Mouse (Mus musculus) E14TG2a.4 (cell line): ENCODE data around the gene Tmem262.
A peak's percentile ranks its signal among the peaks of the same experiment; 100 is the strongest.

Experiments used
- H3K27me3 ChIP-seq: 2 replicates; pipeline ENCODE4 v1.6.1; 2014; ENCODE audit warnings: low read length, control low read depth; ENCODE audit not compliant: insufficient read depth
- H3K36me3 ChIP-seq: 2 replicates; pipeline ENCODE4 v1.6.1; 2014; ENCODE audit warnings: low read length, control low read depth; ENCODE audit not compliant: insufficient read depth
- H3K4me1 ChIP-seq: replicated peaks from 2 replicates; pipeline ENCODE4 v1.6.1; 2014; ENCODE audit warnings: low read depth, low read length, control low read depth
- H3K4me3 ChIP-seq: replicated peaks from 2 replicates; pipeline ENCODE4 v1.5.1; 2014; ENCODE audit warnings: mild to moderate bottlenecking, low read length
- H3K9me3 ChIP-seq: 2 replicates; pipeline ENCODE4 v1.6.1; 2014; ENCODE audit warnings: low read length, control low read depth
- CTCF ChIP-seq: conservative IDR thresholded peaks from 2 replicates; pipeline ENCODE4 v1.5.1; 2014; ENCODE audit warnings: low read length
- NANOG ChIP-seq: IDR thresholded peaks from 2 replicates; pipeline ENCODE4 v1.6.1; 2014; ENCODE audit warnings: borderline replicate concordance, low read length, mixed read lengths
- POU5F1 ChIP-seq: IDR thresholded peaks from 2 replicates; pipeline ENCODE4 v1.6.1; 2014; ENCODE audit warnings: low read length, borderline replicate concordance

Tmem262 gene

GRCm38 (mm10) chr19:6057313-6058096 lies 22.3 kb upstream of the Tmem262 start, which contains the start of the genes Mrpl49 and Fau:
Mrpl49 (minus strand) TSS chr19:6057785.
Fau (plus strand) TSS chr19:6057844.
- no peaks in the 10 kb centered on the region for H3K9me3 ChIP-seq
- H3K4me1 ChIP-seq = peaks cover 65% of the 10 kb centered on the region
- peaks cover 2% of the 10 kb centered on the region; the same call in 1 of the 2 replicates for H3K27me3 ChIP-seq
- H3K36me3 ChIP-seq = peaks cover 72% of the 10 kb centered on the region
- TF ChIP-seq POU5F1 = no peak
- TF ChIP-seq CTCF = no peak
- peak within 1 kb of the TSS; percentile 100 for H3K4me3 ChIP-seq

- peaks cover 65% of the 10 kb centered on the region for H3K4me1 ChIP-seq
- H3K36me3 ChIP-seq = peaks cover 72% of the 10 kb centered on the region
- no peaks in the 10 kb centered on the region for H3K9me3 ChIP-seq
- peaks cover 2% of the 10 kb centered on the region; the same call in 1 of the 2 replicates for H3K27me3 ChIP-seq
- H3K4me3 ChIP-seq = peak overlapping the region; percentile 100
- TF ChIP-seq CTCF (no peak), POU5F1 (no peak), NANOG (no peak)
Observed at GRCm38 (mm10) chr19:6058513-6058912, 21.3 kb upstream of the Tmem262 start.

- TF ChIP-seq POU5F1 (no peak), NANOG (no peak), CTCF (no peak)
- H3K27me3 ChIP-seq = peaks cover 2% of the 10 kb centered on the region; the same call in 1 of the 2 replicates
- peaks cover 72% of the 10 kb centered on the region for H3K36me3 ChIP-seq
- H3K4me3 ChIP-seq = peak overlapping the region; percentile 100
- peaks cover 63% of the 10 kb centered on the region for H3K4me1 ChIP-seq
- no peaks in the 10 kb centered on the region for H3K9me3 ChIP-seq
Observed at GRCm38 (mm10) chr19:6058966-6059365, 20.9 kb upstream of the Tmem262 start.

- H3K27me3 ChIP-seq = no peaks in the 10 kb centered on the region
- peaks cover 48% of the 10 kb centered on the region for H3K4me1 ChIP-seq
- no peaks in the 10 kb centered on the region for H3K9me3 ChIP-seq
- TF ChIP-seq NANOG (no peak), POU5F1 (no peak), CTCF (no peak)
- peaks cover 62% of the 10 kb centered on the region for H3K36me3 ChIP-seq
- H3K4me3 ChIP-seq = peak within 1 kb of the TSS; percentile 92
Observed at GRCm38 (mm10) chr19:6061021-6061533, 18.8 kb upstream of the Tmem262 start, which contains the start of gene Znhit2. Znhit2 (plus strand) TSS chr19:6061192.

GRCm38 (mm10) chr19:6061641-6062302 lies 18.1 kb upstream of the Tmem262 start:
- Histone ChIP-seq H3K9me3 (no peaks in the 10 kb centered on the region), H3K4me3 (peak overlapping the region; percentile 92), H3K27me3 (no peaks in the 10 kb centered on the region), H3K4me1 (peaks cover 48% of the 10 kb centered on the region), H3K36me3 (peaks cover 58% of the 10 kb centered on the region)
- TF ChIP-seq POU5F1 = no peak
- TF ChIP-seq NANOG = no peak
- no peak for TF ChIP-seq CTCF

GRCm38 (mm10) chr19:6062418-6062817 lies 17.4 kb upstream of the Tmem262 start:
- no peak for TF ChIP-seq NANOG
- TF ChIP-seq CTCF = no peak
- no peak for TF ChIP-seq POU5F1

GRCm38 (mm10) chr19:6063081-6063480 lies 16.8 kb upstream of the Tmem262 start:
- Histone ChIP-seq H3K36me3 (peaks cover 56% of the 10 kb centered on the region), H3K4me1 (peaks cover 55% of the 10 kb centered on the region), H3K4me3 (no peak overlapping the region; the same call in 1 of the 2 replicates), H3K9me3 (no peaks in the 10 kb centered on the region), H3K27me3 (no peaks in the 10 kb centered on the region)
- TF ChIP-seq NANOG (no peak), POU5F1 (no peak), CTCF (no peak)

More at GRCm38 (mm10) chr19:6062418-6062817, 17.4 kb upstream of the Tmem262 start:
- peaks cover 50% of the 10 kb centered on the region for H3K4me1 ChIP-seq
- no peaks in the 10 kb centered on the region for H3K27me3 ChIP-seq
- H3K4me3 ChIP-seq = peak overlapping the region; percentile 92
- H3K36me3 ChIP-seq = peaks cover 57% of the 10 kb centered on the region
- H3K9me3 ChIP-seq = no peaks in the 10 kb centered on the region

- Histone ChIP-seq H3K4me1 (peaks cover 75% of the 10 kb centered on the region), H3K9me3 (no peaks in the 10 kb centered on the region), H3K4me3 (peak overlapping the region; percentile 86), H3K27me3 (no peaks in the 10 kb centered on the region), H3K36me3 (peaks cover 50% of the 10 kb centered on the region)
- no peak for TF ChIP-seq CTCF
- TF ChIP-seq POU5F1 = no peak
- no peak for TF ChIP-seq NANOG
Observed at GRCm38 (mm10) chr19:6066571-6066970, 13.3 kb upstream of the Tmem262 start.
